Mouse (Mus musculus) erythroblast, embryonic 14.5 days (primary cell): Measurements from ENCODE around the gene Cnot2. TPM values are rescaled to one million over a fixed set of nuclear protein-coding genes. Genes with fewer than 3 reads are reported as not detected.

Source experiments
- H3K27me3 ChIP-seq: 2 replicates; pipeline ENCODE4 v1.6.1; 2012; ENCODE audit warnings: inconsistent platforms; ENCODE audit not compliant: control insufficient read depth
- H3K36me3 ChIP-seq: 2 replicates; pipeline ENCODE4 v1.6.1; 2012; ENCODE audit warnings: mild to moderate bottlenecking, inconsistent platforms; ENCODE audit not compliant: control insufficient read depth
- H3K4me1 ChIP-seq: 2 replicates; pipeline ENCODE4 v1.6.1; 2012; ENCODE audit warnings: inconsistent platforms; ENCODE audit not compliant: control insufficient read depth
- H3K4me3 ChIP-seq: replicated peaks from 2 replicates; pipeline ENCODE3; 2012; ENCODE audit warnings: moderate library complexity, mild to moderate bottlenecking, inconsistent platforms
- H3K9me3 ChIP-seq: 2 replicates; pipeline ENCODE4 v1.6.1; 2012; ENCODE audit warnings: low read length, inconsistent platforms, mixed read lengths; ENCODE audit not compliant: control insufficient read depth
- GATA1 ChIP-seq: IDR thresholded peaks from 2 replicates; pipeline ENCODE4 v1.6.1; 2012; ENCODE audit warnings: low read length, inconsistent platforms, mixed read lengths
- TAL1 ChIP-seq: IDR thresholded peaks from 3 replicates; pipeline ENCODE4 v1.6.1; 2012; ENCODE audit warnings: low read length, inconsistent platforms, mixed read lengths
- polyA plus RNA-seq: library from polyadenylated mRNA; stranded (reverse); fragments of >175 nt; gene quantifications from 2 replicates; pipeline ENCODE4 v1.2.3, GENCODE M21; 2012

The Cnot2 gene
- polyA plus RNA-seq, 1 experiment: 1.1 TPM

GRCm38 (mm10) chr10:116564828-116565602 lies 16.3 kb downstream of the Cnot2 start:
- Histone ChIP-seq H3K9me3 (no peaks in the 10 kb centered on the region), H3K4me1 (peaks cover 6% of the 10 kb centered on the region), H3K27me3 (no peaks in the 10 kb centered on the region), H3K36me3 (no peaks in the 10 kb centered on the region), H3K4me3 (no peak overlapping the region)
- TF ChIP-seq TAL1: no peak
- no peak for TF ChIP-seq GATA1

GRCm38 (mm10) chr10:116562731-116563480 lies 18.4 kb downstream of the Cnot2 start:
- Histone ChIP-seq H3K36me3 (peaks cover 1% of the 10 kb centered on the region), H3K9me3 (no peaks in the 10 kb centered on the region), H3K4me1 (peaks cover 4% of the 10 kb centered on the region; the same call in 1 of the 2 replicates), H3K4me3 (no peak overlapping the region), H3K27me3 (no peaks in the 10 kb centered on the region)
- TF ChIP-seq GATA1: no peak
- no peak for TF ChIP-seq TAL1

GRCm38 (mm10) chr10:116562210-116562609 lies 19.1 kb downstream of the Cnot2 start:
- Histone ChIP-seq H3K36me3 (peaks cover 2% of the 10 kb centered on the region), H3K4me3 (no peak overlapping the region), H3K4me1 (peaks cover 3% of the 10 kb centered on the region; the same call in 1 of the 2 replicates), H3K9me3 (no peaks in the 10 kb centered on the region), H3K27me3 (no peaks in the 10 kb centered on the region)
- TF ChIP-seq TAL1: no peak

- TF ChIP-seq TAL1 (no peak), GATA1 (no peak)
- Histone ChIP-seq H3K36me3 (peaks cover 2% of the 10 kb centered on the region), H3K9me3 (no peaks in the 10 kb centered on the region), H3K27me3 (no peaks in the 10 kb centered on the region), H3K4me1 (peaks cover 6% of the 10 kb centered on the region), H3K4me3 (no peak overlapping the region)
These were observed 22.1 kb downstream of the Cnot2 start for GRCm38 (mm10) chr10:116559171-116559570.

- Histone ChIP-seq H3K4me3 (no peak overlapping the region), H3K9me3 (no peaks in the 10 kb centered on the region), H3K4me1 (peaks cover 7% of the 10 kb centered on the region), H3K36me3 (peaks cover 2% of the 10 kb centered on the region), H3K27me3 (no peaks in the 10 kb centered on the region)
- TF ChIP-seq GATA1 (no peak), TAL1 (no peak)
These were observed 24.1 kb downstream of the Cnot2 start for GRCm38 (mm10) chr10:116557166-116557565.

GRCm38 (mm10) chr10:116554434-116554833 lies 26.9 kb downstream of the Cnot2 start:
- no peak overlapping the region for H3K4me3 ChIP-seq
- TF ChIP-seq TAL1 (no peak), GATA1 (no peak)
- H3K36me3 ChIP-seq: peaks cover 2% of the 10 kb centered on the region
- peaks cover 9% of the 10 kb centered on the region for H3K4me1 ChIP-seq
- H3K9me3 ChIP-seq: no peaks in the 10 kb centered on the region
- H3K27me3 ChIP-seq: no peaks in the 10 kb centered on the region

GRCm38 (mm10) chr10:116547958-116548357 lies 33.4 kb downstream of the Cnot2 start:
- H3K36me3 ChIP-seq: peaks cover 13% of the 10 kb centered on the region
- no peak overlapping the region for H3K4me3 ChIP-seq
- no peak for TF ChIP-seq TAL1
- H3K27me3 ChIP-seq: no peaks in the 10 kb centered on the region
- no peaks in the 10 kb centered on the region for H3K9me3 ChIP-seq
- peaks cover 4% of the 10 kb centered on the region for H3K4me1 ChIP-seq

GRCm38 (mm10) chr10:116546177-116546576 lies 35.1 kb downstream of the Cnot2 start:
- H3K4me1 ChIP-seq: peaks cover 4% of the 10 kb centered on the region
- H3K27me3 ChIP-seq: no peaks in the 10 kb centered on the region
- H3K4me3 ChIP-seq: no peak overlapping the region
- no peak for TF ChIP-seq GATA1
- no peak for TF ChIP-seq TAL1
- no peaks in the 10 kb centered on the region for H3K9me3 ChIP-seq
- peaks cover 13% of the 10 kb centered on the region for H3K36me3 ChIP-seq

GRCm38 (mm10) chr10:116543061-116543460 lies 38.2 kb downstream of the Cnot2 start:
- Histone ChIP-seq H3K4me1 (peaks cover 2% of the 10 kb centered on the region), H3K36me3 (peaks cover 14% of the 10 kb centered on the region), H3K4me3 (no peak overlapping the region), H3K27me3 (no peaks in the 10 kb centered on the region), H3K9me3 (no peaks in the 10 kb centered on the region)
- TF ChIP-seq GATA1: no peak
- TF ChIP-seq TAL1: no peak
